Mouse (Mus musculus) embryonic facial prominence, embryonic 14.5 days (tissue): ENCODE measurements at regions not wholly inside any gene's neighbourhood (a gene's known extent, or its start where the extent isn't known, plus 50 kb on each side); places are given as distances from the start of the nearest gene placed in this dataset.
"Not testable (repeated sequence)": the region's sequence is repeated elsewhere in the genome, so short reads cannot be mapped to it uniquely, and the experiment has no call there.

ENCODE experiments used
- ATAC-seq: fragments of 200-750 bp; cut with Nextera tagmentation; 2 replicates; pipeline ENCODE4 v1.8.0; 2017; ENCODE audit warnings: low read depth, moderate number of reproducible peaks, moderate TSS enrichment
- DNase-seq: peaks from one replicate; pipeline ENCODE4 v3.0.0-alpha.2; 2015; ENCODE audit warnings: low spot score
- H3K27ac ChIP-seq: fragments of 300-500 bp; sonication (generic); replicated peaks from 2 replicates; pipeline ENCODE4 v1.5.1; 2014; ENCODE audit warnings: low read depth, mild to moderate bottlenecking, low read length, moderate library complexity
- H3K27me3 ChIP-seq: fragments of 300-500 bp; sonication (generic); replicated peaks from 2 replicates; pipeline ENCODE4 v1.6.1; 2014; ENCODE audit warnings: low read length; ENCODE audit not compliant: control insufficient read depth, insufficient read depth
- H3K36me3 ChIP-seq: fragments of 300-500 bp; sonication (generic); 2 replicates; pipeline ENCODE4 v1.6.1; 2014; ENCODE audit warnings: low read length, mixed read lengths; ENCODE audit not compliant: control insufficient read depth, insufficient read depth
- H3K4me1 ChIP-seq: fragments of 300-500 bp; sonication (generic); 2 replicates; pipeline ENCODE4 v1.6.1; 2014; ENCODE audit warnings: antibody characterized with exemption, low read length; ENCODE audit not compliant: control insufficient read depth, insufficient read depth
- H3K4me2 ChIP-seq: fragments of 300-500 bp; sonication (generic); 2 replicates; pipeline ENCODE4 v1.6.1; 2014; ENCODE audit warnings: low read depth, mild to moderate bottlenecking, low read length, moderate library complexity, mixed read lengths
- H3K4me3 ChIP-seq: fragments of 300-500 bp; sonication (generic); 2 replicates; pipeline ENCODE4 v1.5.1; 2014; ENCODE audit warnings: low read depth, mild to moderate bottlenecking, low read length
- H3K9ac ChIP-seq: fragments of 300-500 bp; sonication (generic); 2 replicates; pipeline ENCODE4 v1.6.1; 2014; ENCODE audit warnings: low read depth, mild to moderate bottlenecking, low read length, moderate library complexity, mixed read lengths
- H3K9me3 ChIP-seq: fragments of 300-500 bp; sonication (generic); 2 replicates; pipeline ENCODE4 v1.6.1; 2016; ENCODE audit warnings: low read length; ENCODE audit not compliant: control insufficient read depth
- WGBS: fragments of 180-500 bp; shearing (Covaris S2); extraction: QIAGEN DNeasy Blood & Tissue Kit; methylation state at CpG from one replicate; pipeline ENCODE4 v1.1.7; 2014; 5-methylcytosine and 5-hydroxymethylcytosine counted together

DNA sequence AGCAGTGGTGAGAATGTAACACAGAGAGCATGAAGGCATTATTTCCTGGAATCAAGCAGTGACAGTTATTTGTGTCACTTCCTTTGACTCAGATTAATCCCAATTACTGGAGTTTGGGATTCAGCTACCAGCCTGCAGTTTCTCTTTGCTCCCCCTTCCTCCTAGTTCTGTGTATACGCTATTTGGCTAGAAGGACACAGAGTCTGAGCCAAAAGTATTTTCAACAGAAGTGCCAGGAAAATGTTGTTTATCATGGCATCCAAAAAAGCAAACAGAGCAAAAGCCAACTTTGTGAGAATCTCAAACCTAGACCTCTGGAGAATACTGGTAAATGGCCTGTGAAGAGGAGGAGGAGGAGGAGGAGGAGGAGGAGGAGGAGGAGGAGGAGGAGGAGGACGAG is 600.4 kb downstream of the Crisp4 start:
- no peaks in the 10 kb centered on the region for H3K9me3 ChIP-seq
- WGBS: 93% methylated on average over 1 of the region's 2 CpGs

DNA sequence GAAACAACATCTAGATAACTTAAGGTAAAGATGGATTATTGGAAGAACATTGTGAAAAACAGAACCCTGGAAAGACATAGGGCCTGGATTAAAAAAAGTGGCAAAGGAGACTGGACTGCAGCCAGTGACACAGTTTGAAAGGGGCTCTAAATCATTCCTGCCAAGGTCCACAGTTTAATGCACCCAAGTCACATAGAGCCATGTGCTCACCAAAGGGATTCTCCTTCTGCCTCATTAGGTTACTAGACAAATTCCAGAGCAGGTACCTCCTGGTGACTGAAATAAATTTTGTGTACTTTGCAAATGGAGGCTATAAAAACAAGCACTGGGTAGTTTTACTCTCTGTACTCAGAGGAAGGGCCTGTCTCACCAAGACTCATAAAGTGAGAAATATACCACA is 607.5 kb downstream of the Crisp4 start:
- Histone ChIP-seq H3K9ac (no peak overlapping the region), H3K9me3 (0 out of 2 replicates have a peak, but pooled peaks cover 5% of the 10 kb centered on the region), H3K27me3 (no peaks in the 10 kb centered on the region), H3K4me2 (no peak overlapping the region), H3K4me1 (no peaks in the 10 kb centered on the region), H3K27ac (no peak overlapping the region), H3K4me3 (no peak overlapping the region), H3K36me3 (no peaks in the 10 kb centered on the region)
- no peak for DNase-seq
- ATAC-seq: no peak

More for the DNA sequence above, 600.4 kb downstream of the Crisp4 start:
- Histone ChIP-seq H3K36me3 (no peaks in the 10 kb centered on the region), H3K4me1 (no peaks in the 10 kb centered on the region), H3K9ac (no peak overlapping the region), H3K4me2 (no peak overlapping the region), H3K4me3 (no peak overlapping the region), H3K27me3 (no peaks in the 10 kb centered on the region), H3K27ac (no peak overlapping the region)
- ATAC-seq (no peak), DNase-seq (no peak)

DNA sequence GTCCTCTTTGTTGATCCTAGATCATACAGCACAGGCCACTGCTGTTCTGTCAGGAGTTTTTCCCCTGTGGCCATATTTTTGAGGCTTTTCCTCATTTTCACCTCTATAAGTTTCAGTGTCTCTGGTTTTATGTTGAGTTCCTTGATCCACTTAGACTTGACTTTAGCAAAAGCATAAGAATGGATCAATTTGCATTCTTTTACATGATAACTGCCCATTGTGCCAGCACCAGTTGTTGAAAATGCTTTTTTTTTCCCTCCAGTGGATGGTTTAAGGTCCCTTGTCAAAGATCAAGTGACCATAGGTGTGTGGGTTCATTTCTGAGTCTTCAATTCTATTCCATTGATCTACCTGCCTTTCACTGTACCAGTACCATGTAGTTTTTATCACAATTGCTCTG is 614.4 kb downstream of the Crisp4 start:
- H3K36me3 ChIP-seq, H3K27ac ChIP-seq, H3K4me2 ChIP-seq, ATAC-seq, H3K27me3 ChIP-seq, H3K4me3 ChIP-seq, H3K9me3 ChIP-seq, H3K9ac ChIP-seq, H3K4me1 ChIP-seq, DNase-seq: not testable (repeated sequence)

DNA sequence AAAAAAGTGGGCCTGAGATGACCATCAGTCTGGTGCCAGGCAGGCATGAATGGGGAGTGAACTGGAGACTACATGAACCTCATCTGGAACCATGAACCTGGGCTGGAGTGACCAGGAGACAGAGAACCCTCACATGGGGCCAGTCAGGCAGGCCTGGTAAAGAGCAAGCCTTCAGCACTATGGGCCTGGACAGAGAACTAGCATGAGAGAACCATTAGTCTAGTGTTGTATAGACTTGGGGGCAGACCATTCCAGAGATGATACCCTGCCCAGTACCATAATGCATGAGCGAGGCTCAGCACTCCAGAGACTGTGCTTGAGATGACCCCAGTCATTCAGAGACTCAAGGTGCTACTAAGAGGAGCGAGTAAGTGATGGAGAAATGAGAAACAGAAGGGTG is 625.6 kb downstream of the Crisp4 start:
- Histone ChIP-seq H3K4me1 (no peaks in the 10 kb centered on the region), H3K4me3 (no peak overlapping the region), H3K36me3 (no peaks in the 10 kb centered on the region), H3K27ac (no peak overlapping the region), H3K27me3 (no peaks in the 10 kb centered on the region), H3K4me2 (no peak overlapping the region), H3K9ac (no peak overlapping the region), H3K9me3 (no peaks in the 10 kb centered on the region)
- no peak for DNase-seq
- 72% methylated on average over 2 of the region's 2 CpGs for WGBS
- no peak for ATAC-seq

GRCm38 (mm10) chr1:17506125-17507112 is 639.3 kb downstream of the Crisp4 start:
- Histone ChIP-seq H3K9me3 (no peaks in the 10 kb centered on the region), H3K27ac (no peak overlapping the region), H3K36me3 (no peaks in the 10 kb centered on the region), H3K4me2 (no peak overlapping the region), H3K4me1 (no peaks in the 10 kb centered on the region), H3K9ac (no peak overlapping the region), H3K27me3 (no peaks in the 10 kb centered on the region), H3K4me3 (no peak overlapping the region)
- WGBS: 83% methylated on average over 6 of the region's 6 CpGs
- 0 out of 2 replicates have a peak, but pooled peaks have one; percentile 53 for ATAC-seq
- peak; percentile 33 for DNase-seq

- ATAC-seq: no peak
- H3K4me3 ChIP-seq: no peak overlapping the region
- peak; percentile 51 for DNase-seq
- H3K9me3 ChIP-seq: no peaks in the 10 kb centered on the region
- H3K9ac ChIP-seq: no peak overlapping the region
- no peak overlapping the region for H3K27ac ChIP-seq
- WGBS: 39% methylated on average over 3 of the region's 3 CpGs
- no peaks in the 10 kb centered on the region for H3K4me1 ChIP-seq
- no peaks in the 10 kb centered on the region for H3K36me3 ChIP-seq
- no peak overlapping the region for H3K4me2 ChIP-seq
- no peaks in the 10 kb centered on the region for H3K27me3 ChIP-seq
These were observed 652.1 kb downstream of the Crisp4 start for GRCm38 (mm10) chr1:17493596-17493995.

DNA sequence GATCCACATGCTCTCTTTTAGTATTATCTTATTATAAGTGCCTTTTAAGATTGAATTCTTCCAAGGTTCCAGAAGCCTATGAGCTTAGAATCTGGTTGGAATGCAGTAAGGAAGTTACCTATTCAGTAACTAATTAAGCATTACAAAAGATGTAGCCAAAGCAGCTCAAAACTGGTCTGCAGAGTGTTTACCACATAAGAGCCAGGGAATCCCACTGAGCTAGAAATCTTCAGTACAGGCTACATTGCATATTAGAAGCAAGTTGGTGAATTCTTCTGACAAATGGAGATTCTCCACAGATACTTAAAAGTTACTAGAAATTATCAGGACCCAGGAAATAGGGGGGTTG is 655.9 kb downstream of the Crisp4 start:
- not testable (repeated sequence) for H3K4me2 ChIP-seq, H3K9ac ChIP-seq, H3K4me1 ChIP-seq, DNase-seq, ATAC-seq, H3K9me3 ChIP-seq, H3K27ac ChIP-seq, H3K4me3 ChIP-seq, H3K27me3 ChIP-seq, H3K36me3 ChIP-seq

DNA sequence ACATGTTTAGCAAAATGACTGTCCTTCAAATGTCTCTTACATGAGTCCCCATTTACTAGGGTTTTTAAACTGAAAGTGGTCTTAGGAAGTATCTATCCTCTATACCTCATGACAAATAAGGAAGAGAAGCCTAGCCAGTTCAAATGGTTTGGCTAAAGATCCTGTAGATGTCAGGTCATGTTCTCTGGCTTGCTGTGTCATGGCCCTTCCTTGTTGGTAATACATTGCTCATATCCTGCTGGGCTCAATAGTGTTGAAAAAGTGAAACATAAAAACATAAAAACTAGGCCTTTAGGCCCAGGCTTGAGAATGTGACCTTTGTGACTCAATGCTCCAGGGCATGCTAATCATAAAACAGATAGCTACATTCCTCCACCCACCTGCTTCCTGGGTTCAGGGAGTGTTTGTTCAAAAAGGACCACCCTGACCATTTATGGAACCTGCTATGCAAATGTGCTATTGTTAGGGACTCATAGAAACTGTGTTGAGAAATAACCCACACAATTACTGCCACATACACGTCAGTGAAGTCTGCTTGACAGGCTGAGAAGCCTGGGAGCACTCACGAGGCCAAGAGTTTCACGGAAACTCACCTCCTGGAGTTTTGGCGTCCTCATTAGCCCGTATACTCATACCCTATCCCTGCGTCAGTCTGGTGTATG is 656.4 kb downstream of the Crisp4 start:
- H3K27ac ChIP-seq, H3K27me3 ChIP-seq, DNase-seq, H3K4me1 ChIP-seq, ATAC-seq, H3K4me3 ChIP-seq, H3K9me3 ChIP-seq, H3K9ac ChIP-seq, H3K4me2 ChIP-seq, H3K36me3 ChIP-seq: not testable (repeated sequence)
- 76% methylated on average over 6 of the region's 6 CpGs for WGBS
